In the genomic region with DNA sequence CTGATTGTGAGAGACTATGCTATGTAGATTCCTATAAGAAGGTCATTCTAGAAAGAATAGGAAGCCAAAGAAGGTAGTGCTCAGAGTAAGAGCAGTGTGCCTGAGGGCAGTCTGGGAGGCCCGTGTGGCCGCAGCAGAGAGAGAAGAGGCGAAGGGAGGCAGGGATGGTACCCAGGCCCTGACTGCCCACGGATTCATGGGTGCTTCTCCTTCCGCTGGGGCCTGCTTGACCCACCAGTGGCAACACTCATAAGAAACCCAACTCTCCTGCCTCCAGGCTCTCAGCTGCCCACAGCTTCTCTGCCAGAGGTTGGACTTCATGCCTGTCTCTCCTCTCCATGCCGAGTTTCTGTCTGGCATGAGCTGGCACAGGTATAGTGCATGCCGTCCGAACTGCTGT, we compare ENCODE assay signal across 20 mouse cellular contexts.
"Had no signal": no experiment of that assay in that cellular context is flagged by ENCODE, and none has a peak within 500 bp of the region (broad histone marks: within the 10 kb centered on the region; RNA-seq: fewer than 3 reads in every experiment).

No protein-coding gene starts in this region.

- H3K9ac ChIP-seq: liver, embryonic 15.5 days; lung, embryonic 14.5 days; midbrain, embryonic 12.5 days; neural tube, embryonic 13.5 days; neural tube, embryonic 15.5 days had no signal

- H3K36me3 ChIP-seq: liver, embryonic 15.5 days; midbrain, embryonic 10.5 days; midbrain, embryonic 12.5 days; neural tube, embryonic 13.5 days; neural tube, embryonic 15.5 days had no signal

- H3K9me3 ChIP-seq: liver, embryonic 15.5 days; midbrain, embryonic 10.5 days; midbrain, embryonic 12.5 days; neural tube, embryonic 13.5 days; neural tube, embryonic 15.5 days had no signal

- H3K27ac ChIP-seq: liver, embryonic 15.5 days; midbrain, embryonic 10.5 days; midbrain, embryonic 12.5 days; neural tube, embryonic 13.5 days; neural tube, embryonic 15.5 days had no signal

- H3K27me3 ChIP-seq: liver, embryonic 15.5 days; neural tube, embryonic 15.5 days had no signal

- H3K4me3 ChIP-seq: liver, embryonic 15.5 days; midbrain, embryonic 10.5 days; midbrain, embryonic 12.5 days; myocyte; neural tube, embryonic 13.5 days; neural tube, embryonic 15.5 days had no signal

- H3K4me1 ChIP-seq: liver, embryonic 15.5 days; midbrain, embryonic 10.5 days; midbrain, embryonic 12.5 days; neural tube, embryonic 13.5 days; neural tube, embryonic 15.5 days had no signal

- DNase-seq: lung, adult 18-20 months; lung, postnatal 10 days; lung, postnatal 4 days; midbrain, embryonic 14.5 days; retina, postnatal 1 day; right cerebral cortex, adult 18-20 months; right cerebral cortex, postnatal 25 days; right cerebral cortex, postnatal 4 days; spleen, adult 18-20 months; thymus, adult 18-20 months; thymus, postnatal 14 days; thymus, postnatal 36 days had no signal

- ATAC-seq: midbrain, embryonic 16.5 days had no signal

- H3K4me2 ChIP-seq: liver, embryonic 15.5 days; lung, embryonic 14.5 days; midbrain, embryonic 12.5 days; neural tube, embryonic 13.5 days; neural tube, embryonic 15.5 days had no signal
